Mouse (Mus musculus) olfactory bulb, adult 2 months (tissue): ENCODE measurements at regions not wholly inside any gene's neighbourhood (a gene's known extent, or its start where the extent isn't known, plus 50 kb on each side); places are given as distances from the start of the nearest gene placed in this dataset.

Source experiments
- CTCF ChIP-seq: fragments of 200-500 bp; IDR thresholded peaks from 2 replicates; pipeline ENCODE4 v1.5.1; 2012; ENCODE audit warnings: low read depth, mild to moderate bottlenecking, low read length, moderate library complexity; ENCODE audit not compliant: insufficient read depth
- POLR2A ChIP-seq: fragments of 200-500 bp; IDR thresholded peaks from 2 replicates; pipeline ENCODE4 v1.6.1; 2012; ENCODE audit warnings: mild to moderate bottlenecking, low read depth, low read length, moderate library complexity; ENCODE audit not compliant: insufficient read depth

DNA sequence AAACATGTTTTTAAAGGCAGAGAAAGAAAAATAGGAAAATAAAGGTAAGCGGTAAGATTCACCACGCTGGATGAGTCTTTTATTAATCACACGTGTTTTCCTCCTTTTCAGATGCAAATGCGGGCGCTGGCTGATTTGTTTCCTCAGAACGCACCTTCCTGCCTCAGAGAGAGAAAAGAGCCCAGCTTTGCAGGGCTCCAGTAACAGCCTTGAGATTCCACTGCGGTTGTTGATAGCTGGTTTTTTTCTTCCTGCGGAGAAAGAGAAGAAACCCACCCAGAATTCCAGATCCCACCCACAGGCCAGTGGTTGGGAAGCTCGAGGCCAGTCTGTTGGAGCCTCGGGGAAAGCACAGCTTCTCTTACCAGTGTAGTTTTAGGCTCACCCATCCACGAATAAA, 68.6 kb upstream of the Spaca7 start:
- TF ChIP-seq CTCF (no peak), POLR2A (no peak)
